Mouse (Mus musculus) adrenal gland, adult (tissue): ENCODE results near the gene Stk24.

Experiments used
- DNase-seq, 2 experiments: peaks; one replicate each; pipeline ENCODE4 v3.0.0; 2022 to 2023; ENCODE audit warnings: low spot score in 1 of 2; ENCODE audit not compliant: inconsistent age in 2 of 2

Gene Stk24

DNA sequence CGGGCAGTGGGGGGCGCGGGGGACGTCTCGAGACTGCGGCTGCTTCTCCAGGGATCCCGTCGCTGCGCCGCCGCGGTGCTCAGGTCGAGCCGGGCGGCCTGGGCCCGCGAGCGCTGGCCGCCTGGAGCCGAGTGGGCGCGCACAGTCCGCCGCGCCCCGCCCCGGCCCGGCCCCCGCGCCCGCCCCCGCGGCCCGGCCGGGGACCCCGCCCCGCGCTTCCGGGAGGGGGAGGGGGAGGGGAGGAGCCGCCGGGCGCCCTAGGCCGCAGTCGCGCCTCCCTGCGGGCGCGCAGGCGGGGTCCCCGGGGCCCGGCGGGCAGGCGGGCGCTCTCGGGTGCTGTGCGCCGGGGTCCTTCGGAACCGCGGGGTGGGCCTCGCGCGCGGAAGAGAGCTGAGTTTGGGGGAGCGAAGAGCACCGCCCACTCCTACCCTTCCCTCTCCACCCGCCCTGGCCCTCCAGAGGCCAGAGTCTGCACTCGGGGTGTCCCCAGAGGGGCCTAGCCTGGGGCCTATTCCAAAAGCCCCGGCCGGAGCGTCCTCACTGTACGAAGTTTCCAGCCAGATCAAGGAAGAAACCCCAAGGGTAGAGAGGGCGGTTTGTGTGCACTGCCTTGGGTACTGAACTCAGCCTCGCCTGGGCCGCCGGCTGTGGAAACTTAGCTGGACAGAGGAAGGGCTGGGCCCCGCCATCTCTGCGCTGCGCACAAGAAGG is 540 bp downstream of the Stk24 start:
- peak; percentile 90 to 96 for DNase-seq

DNA sequence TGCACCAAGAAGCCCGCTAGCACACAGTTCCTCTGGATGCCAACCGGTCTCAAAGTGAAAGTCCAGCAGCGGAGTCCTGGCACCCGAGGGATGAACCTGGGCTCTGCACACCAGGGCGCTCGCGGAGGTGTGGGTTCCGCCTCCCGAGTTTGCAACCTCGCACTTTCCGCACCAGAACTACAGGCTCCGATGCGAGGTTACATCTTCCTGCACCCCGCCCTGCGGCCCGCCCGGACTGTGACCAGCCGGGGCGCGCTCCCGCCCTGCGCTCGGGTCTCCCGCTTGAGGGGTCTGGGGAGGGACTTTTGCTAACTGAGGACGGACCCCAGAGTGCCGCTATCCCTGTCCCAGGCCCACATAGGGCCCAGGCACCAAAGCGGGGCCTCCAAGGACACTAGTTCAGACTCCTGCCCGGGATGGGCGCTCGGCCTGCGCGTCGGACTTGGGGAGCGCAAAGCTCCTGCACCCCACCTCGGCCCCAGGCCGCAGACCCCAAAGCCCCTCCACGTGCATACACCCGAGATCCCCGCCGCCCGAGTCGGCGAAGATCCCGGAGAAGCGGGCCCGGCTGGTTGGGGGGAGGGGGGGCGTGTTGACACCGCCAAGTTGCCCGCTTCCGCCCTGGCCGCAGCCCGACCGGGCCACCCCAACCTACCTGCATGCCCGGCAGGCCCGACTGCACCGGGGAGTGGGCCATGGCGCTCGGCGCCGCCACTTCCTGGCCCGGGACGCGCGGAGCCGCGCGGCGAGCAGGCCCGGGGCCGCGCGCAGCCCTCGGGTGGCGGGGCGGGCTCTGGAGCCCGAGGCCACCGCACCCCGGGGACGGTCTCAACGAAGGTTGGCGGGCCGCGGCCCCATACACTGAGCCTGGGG is 1.3 kb downstream of the Stk24 start:
- DNase-seq: peak; percentile 71 to 91

DNA sequence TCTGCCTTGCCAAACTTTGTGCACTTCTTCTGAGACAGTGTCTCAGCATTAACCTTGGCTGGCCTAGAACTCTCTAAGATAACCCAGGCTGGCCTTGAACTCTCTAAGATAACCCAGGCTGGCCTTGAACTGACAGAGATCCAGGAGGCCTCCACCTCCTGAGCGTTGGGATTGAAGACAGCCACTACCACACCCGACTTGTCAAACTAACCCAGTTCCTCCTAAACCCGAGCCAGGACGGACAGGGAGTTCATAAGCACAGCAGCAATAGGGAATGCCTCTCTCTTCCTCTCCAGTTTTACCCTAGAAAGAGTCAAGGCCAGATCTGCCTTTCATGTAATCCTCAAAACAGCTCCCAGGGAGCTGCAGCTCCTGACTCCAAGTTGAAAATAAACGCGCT is 3.2 kb downstream of the Stk24 start:
- peak; percentile 55 to 87 for DNase-seq

DNA sequence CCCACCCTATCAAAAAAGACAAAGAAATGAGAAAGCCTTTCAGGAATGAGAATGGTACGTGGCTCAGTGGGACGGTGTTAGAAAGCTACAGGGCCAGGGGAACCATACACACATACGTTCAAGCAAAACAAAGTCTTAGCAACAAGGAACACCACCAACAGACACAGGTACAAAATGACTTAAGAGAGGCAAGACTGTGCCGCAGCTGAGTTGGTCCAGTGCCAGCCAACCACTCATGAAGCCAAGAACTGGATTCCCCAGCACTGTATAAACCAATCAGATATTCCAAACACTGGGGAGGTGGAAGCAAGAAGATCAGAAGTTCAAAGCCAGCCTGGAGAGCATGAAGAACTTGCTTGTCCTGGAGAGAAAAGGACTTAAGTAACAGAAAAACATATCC is 5.9 kb downstream of the Stk24 start:
- DNase-seq: peak in 1 of 2 experiments; percentile 60

DNA sequence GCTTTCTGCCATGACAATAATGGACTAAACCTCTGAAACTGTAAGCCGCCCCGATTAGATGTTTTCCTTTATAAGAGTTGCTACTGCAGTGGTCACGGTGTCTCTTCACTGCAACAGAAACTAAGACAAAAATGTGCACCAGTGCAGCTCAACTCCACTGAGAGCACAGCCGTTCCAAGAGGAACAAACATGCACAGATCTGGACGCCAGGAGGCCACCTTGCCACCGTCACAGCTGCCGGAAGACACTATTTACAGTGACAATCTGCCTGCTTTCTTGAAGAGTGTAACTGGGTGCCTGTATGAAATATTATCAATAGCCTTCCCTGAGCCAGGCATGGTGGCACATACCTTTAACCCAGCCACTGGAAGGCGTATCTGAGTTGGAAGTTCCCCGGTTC is 6.8 kb downstream of the Stk24 start:
- no peak for DNase-seq

DNA sequence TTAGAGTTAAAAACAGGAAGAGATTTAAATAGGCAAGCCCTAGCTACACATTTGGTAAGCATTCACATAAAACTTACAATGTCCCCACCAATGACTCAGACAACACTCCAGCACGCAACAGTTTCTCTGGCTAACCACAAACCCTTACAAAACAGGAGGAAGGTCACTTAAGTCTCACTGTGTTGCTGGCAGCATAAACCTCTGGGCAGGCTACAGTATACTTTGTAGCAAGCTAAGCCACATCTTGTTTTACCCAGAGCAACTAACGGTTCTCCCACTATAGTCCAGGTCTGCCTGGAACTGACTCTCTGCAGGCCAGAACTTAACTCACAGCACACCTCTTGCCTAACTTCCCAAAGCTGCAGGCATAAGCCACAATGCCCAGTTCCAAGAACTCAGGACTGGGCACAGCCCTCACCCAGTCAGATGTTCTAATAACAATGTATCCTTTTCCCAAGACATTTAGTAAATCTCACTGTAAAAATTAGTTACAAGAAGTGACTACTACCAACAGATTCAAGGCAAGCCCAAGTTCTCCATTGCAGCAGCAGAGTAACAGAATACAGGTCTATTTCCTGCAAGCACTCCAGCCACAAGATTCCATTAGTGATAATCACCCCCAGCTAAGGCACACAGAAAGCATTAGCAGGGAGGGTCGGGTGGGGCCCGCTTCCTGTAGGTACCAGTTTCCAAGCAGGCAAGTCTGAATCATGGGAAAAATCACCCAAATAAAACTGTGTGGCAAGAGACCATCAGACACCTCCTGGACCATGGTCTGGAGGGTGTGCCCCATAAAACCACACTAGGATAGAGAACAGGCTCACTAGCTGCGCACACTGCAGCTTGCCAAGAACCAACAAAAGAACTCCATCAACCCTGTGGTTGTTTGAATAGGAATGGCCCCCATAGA is 7.6 kb downstream of the Stk24 start:
- DNase-seq: peak; percentile 50 to 82

DNA sequence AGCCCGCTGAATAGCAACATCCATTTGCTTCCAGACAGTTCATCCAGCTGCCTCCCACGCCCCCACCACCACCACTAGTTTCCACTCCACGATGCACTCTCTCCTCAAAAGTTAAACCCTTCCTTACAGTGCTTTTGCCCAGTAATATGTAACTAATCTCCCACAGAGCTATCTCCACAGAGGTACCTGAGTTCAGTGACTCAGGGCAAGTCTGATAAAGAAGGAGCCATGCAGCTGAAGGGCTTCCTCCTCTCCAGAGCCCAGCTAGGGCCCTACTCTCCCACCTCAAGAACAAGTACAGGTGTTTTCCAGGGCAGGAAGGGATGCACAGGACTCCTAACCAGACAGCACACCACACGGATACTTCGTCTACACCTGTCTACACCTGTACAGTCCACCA is 10.4 kb downstream of the Stk24 start:
- DNase-seq: no peak

DNA sequence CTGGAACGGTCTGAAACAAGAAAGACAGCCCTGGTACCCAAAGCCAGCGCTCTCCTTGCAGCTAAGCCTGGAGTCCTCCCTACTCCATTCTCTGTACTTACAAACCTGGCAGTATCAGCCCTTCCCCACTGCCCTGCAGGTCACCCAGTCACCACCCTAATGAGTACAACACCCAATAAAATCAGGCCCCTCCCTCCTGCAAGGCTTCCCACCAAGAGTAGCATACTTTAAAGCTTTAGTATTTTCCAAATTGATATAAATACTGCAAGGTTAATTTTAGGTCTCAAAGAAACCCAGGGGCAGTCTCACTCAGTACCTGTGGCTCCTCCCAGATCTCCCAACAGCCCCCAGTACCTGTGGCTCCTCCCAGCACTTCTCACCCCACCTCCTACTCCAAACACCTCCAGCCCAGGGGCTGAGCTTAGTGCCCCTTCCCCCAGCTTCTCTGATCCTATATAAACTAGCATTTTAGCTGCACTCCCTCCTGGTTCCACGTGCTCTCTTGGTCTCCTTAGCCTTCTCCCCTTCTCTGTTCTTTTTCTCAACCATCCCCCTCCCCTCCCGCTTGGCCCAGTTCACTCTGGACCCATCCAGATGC is 11.6 kb downstream of the Stk24 start:
- DNase-seq: no peak

DNA sequence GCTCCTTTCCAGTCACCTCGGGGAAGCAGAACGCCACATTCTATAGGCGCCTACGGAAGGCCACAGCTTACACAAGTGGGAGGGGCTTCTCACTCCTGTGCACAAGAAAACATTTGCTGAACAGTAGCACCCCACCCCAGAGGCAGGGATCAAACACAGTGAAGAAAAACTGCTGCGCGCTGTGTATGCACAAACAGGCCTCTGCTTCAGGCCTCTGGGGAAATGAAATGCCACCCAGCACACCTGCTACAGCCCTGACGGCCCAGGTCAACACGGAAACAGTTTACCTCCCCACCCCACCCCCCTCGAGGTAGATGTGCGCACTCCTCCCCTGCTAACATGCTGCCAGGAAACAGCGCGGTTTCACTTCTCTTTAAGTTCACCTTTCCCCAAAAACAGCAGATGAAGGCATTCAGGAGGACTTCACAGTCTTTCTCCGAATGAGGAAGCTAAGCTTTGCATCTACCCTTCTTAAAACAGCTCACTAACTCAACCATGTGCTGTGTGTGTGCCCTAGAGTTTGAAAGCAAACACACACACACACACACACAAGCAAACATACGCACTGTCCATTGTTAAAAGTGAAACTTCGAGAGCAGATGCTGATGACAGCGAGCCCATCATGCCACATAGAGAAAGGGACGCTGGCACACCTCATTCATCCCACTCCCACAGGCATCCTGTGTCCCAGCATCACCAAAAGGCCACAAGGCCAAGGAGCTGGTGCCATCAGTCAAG is 13.7 kb downstream of the Stk24 start:
- DNase-seq: no peak

DNA sequence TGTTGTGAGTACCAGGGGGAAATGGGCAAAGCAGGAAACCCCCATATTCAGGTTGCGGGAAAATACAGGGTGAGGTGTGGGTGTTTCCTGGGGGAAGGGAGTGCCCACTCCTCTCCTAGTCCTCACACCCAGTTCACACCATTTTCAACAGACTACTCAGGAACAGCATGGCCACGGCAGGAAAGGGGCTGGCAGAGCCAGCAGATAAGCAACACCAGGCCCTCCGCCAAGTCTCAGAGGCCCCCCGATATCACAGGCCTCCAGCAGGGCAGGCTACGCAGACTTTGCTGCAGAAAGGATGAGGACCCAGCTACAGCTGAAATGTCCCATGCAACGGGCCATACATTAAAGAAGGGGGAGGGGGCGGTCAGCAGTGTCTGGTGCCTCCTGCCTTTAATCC is 14.4 kb downstream of the Stk24 start:
- no peak for DNase-seq

DNA sequence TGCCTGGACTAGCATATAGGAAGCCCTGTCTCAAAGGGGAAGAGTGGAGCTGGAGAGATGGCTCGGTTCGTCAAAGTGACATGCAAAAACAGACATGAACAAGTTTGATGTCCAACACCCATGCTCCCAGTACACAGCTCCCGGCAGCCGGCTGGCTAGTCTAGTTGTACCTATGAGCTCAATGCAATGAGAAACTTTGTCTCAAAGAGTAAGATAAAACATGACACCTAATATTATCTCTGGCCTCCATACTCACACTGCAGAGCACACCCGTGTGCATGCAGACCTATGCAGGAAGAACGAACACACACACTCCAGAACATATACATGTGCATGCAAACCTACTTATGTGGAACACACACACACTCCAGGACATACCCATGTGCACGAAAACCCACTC is 15.5 kb downstream of the Stk24 start:
- DNase-seq: no peak

DNA sequence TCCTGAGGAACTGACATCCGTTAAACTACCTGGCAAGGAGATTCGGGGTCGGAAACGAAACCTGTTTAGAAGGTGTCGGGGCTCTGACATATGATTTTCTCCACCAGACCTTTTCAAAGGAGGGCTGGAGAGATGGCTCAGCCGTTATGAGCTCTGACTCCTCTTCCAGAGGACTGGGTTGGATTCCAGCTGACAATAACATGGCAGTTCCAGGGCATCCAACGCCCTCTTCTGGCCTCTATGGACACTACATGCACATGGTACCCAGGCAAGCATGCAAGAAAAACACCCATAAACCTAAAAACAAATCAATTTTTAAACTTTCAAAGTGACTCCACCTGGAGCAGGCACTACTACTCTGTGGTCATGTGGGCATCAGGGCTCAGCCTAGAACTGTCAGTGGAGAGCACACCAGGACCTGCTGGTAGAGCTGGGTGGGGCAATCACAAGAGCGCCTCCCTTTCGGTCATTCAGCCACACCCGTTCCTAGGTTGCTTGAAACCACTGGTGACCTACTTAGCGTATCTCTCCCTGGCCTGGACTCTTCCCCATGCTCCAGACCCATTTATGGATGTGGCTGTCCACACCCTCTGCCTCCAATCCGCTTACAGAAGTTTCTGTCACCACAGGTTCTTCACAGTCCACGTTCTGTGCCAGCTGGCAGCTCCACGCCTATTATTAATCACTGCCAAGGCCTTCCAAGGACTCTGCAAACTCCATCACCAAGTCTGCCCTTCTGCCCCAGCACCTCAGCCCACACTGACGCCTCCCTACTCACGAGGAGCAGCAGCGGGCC is 18.3 kb downstream of the Stk24 start:
- peak; percentile 91 to 96 for DNase-seq

DNA sequence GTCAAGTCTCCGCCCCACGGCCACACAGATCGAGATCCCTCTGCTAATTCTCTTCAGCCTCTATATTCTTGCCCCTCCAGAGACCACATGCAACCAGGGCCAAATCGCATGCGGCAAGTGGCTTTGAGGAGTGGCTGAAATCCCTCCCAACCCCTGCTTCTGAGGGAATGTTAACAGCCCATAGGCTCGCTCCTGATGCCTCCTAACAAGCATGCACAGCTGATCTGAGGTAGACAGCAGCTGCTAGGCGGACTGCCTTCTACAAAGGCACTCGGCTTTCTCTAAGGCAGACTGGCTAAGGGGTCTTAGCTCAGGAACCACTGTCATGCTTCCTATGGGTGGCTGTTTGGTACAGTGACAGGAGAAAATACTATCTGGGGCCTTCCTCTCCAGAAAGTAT is 20.0 kb downstream of the Stk24 start:
- DNase-seq: no peak

DNA sequence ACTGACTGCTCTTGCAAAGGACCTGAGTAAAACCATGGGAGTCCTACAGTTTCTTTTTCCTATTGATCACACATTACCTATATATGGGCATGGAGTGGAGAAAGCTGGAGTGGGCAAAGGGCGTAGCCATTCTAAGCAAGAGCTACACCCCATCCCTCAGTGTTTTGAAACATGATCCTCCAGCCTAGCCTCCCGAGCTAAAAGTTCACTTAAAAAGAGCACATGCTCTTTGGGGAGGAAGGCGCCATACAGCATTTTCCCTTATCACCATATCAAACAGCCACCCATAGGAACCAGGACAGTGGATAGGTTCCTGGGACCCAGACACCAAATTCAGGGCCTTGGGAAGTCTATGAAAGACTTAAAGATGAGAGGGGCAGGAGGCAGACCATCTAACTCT is 20.8 kb downstream of the Stk24 start:
- no peak for DNase-seq

DNA sequence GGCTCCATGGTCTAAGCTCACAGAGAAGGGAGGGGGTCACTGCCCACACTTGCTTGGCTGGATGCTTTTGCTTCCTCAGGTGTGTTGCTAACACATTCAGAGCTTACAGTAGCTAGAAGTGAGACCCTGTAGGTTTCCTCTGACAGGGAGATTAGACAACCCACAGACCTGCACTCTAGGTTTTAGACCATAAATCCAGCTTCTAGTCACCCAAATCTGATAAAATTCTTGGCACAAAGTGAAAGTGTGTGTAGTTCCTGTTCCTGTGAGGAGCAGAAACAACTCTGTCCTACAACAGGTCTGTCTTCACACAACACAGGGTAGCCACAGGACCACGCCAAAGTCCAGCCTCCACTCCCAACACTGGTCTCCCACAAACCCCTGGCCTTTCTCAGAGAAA is 21.5 kb downstream of the Stk24 start:
- no peak for DNase-seq

DNA sequence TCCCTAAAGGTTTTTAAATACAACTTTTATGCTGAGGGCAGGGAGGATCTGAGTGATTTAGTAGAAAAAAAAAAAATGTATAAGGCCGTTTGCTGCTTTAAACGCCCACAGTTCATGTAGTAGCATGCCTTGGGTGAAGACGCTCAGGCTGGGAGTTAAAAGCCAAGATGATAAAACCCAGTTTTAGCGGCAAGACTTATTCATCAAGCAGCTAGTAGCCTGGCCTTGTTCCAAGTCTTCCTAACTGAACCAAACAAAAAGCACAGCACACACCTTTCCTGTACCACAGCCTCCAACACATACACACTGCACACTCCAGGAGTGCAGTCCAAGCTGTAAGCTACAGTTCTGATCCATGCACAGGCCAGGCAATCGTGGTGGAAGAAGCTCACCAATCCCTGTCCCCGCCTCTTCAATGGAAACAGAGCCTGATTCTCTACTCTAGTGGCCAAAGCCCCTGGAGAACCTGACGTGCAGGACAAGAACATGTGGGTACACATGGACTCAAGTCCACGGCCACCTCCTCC is 23.4 kb downstream of the Stk24 start:
- peak in 1 of 2 experiments; percentile 67 for DNase-seq

DNA sequence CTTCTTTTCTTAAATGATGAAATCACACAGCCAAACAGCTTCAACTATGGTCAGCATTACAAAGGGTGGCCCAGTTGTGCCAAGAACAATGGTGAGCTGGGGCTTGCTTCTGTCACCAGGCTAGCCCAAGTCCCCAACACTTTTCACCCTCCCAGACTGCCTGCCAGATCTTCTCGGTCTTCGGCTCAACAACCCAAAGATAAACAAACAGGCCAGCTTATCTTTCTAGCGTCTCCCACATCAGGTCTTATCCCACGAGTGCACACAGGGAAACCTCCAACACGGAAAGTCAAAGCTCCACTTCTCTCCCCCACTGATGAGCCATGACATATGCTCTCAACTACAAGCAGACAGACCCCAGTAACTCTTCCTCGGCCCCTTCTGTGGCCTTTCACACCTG is 24.1 kb downstream of the Stk24 start:
- DNase-seq: no peak

DNA sequence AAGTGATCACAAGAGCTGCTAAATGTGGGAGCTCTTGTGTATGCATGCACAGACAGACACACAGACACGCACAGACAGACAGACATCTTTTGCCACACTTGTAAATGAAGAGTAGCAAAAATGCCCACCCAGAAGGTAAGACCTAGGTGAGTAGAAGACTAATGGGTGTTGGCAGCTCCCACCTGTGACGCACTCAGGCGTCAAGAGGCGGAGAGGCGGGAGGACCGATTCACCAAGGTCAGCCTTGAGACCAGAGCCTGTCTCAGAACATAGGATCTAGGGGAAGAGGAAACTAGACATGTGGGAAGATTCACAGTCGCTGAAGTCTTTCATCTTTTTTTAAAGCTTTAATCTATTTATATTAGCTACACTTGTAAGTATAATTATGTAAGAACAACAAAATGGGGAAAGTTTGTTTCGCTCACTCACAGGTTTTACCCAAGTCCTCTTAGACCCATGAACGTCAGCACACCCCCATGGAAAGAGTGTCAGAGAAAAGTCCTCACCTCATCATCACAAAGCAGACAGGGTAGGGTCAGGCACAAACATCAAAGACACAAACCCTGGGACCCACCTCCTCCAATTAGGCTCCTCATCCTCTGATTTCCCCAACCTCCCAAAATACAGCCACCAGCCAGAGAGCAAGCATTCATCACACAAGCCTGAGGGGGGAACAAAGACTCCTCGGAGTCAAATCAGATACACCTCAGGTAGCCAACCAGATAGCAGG is 26.0 kb downstream of the Stk24 start:
- DNase-seq: peak; percentile 82 to 90

DNA sequence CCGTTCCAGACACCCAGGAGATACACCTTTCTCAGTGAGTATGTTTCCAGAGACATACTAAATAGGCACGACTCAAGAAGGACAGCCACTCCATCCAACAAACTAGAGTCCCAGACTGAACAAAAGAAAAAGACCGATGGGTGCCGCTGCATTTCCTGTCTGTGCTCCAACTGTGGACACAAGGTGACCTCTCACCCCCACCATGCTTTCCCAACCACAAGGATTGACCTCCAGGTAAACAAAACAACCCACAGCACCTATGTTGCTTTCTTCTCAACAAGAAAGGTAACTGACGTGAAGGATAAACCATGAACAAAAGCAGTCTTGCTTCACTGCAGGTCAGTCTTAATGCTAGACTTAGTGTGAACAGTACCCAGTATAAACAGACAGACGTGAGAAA is 27.1 kb downstream of the Stk24 start:
- no peak for DNase-seq
